Mouse (Mus musculus) liver, adult 2 months (tissue): ENCODE results near the gene Npr3.

Experiments used
- CTCF ChIP-seq: fragments of 200-500 bp; IDR thresholded peaks from 2 replicates; pipeline ENCODE4 v1.5.1; 2011; ENCODE audit warnings: low read depth, low read length, control low read depth
- POLR2A ChIP-seq: fragments of 200-500 bp; IDR thresholded peaks from 2 replicates; pipeline ENCODE4 v1.6.1; 2011; ENCODE audit warnings: low read length, control low read depth; ENCODE audit not compliant: insufficient read depth; ENCODE audit errors: extremely low read depth

DNA sequence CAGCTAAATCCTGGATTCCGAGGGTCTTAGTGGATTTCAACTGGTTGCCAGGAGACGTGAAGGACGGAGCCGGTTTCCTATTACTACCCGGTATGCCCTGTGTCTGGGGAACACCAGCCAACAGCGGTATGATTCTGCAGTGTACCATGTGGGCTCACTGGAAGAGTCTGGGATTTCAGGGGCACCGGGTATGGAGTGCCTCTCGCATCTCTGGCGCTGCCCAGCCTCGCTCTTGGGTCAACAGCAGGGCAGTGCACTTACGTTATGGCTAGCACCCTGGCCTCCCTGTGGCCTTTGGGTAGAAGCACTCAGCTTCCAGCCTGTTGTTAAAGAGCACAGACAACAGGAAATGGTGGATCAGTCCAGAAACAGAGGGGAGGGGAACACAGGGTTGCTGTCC, 1.1 kb upstream of the Npr3 start:
- TF ChIP-seq CTCF (no peak), POLR2A (no peak)
